Comparison of ENCODE assay signal across 19 mouse cellular contexts in the genomic region with DNA sequence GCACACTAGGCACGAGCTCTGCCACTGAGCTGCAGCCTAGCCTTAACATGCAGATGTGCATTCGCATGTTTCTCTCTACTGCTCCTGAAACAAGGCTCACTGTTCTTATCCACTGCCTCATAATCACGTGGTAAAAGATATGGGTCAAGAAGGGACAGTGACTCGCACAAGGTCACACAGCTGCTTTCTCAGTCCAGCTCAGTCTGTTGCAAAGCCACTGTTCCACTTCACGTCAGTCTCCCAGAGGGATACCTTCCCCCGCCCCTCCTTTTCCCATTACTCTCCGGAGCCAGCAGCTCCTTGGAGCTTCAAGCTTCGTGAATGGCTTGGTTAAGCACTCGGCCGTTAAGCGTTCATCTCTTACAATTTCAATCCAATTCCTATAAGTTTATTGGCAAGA. TPM values are rescaled to one million over a fixed set of nuclear protein-coding genes. Genes with fewer than 3 reads are reported as not detected.
DNase-seq lines count a peak whose midpoint lies in the region; ATAC-seq and TF ChIP-seq lines count a peak whose summit lies in the region.
"Had no signal": no experiment of that assay in that cellular context is flagged by ENCODE, and none has a peak within 500 bp of the region (broad histone marks: within the 10 kb centered on the region; RNA-seq: fewer than 3 reads in every experiment).

No protein-coding gene starts in this region.

- 0 out of 2 replicates have a peak, but pooled peaks have one; percentile 24 for ATAC-seq in neural tube, embryonic 13.5 days (ENCODE audit: low read depth)
- no peak for ATAC-seq in liver, embryonic 12.5 days

- TF ChIP-seq CTCF in gastrocnemius, adult 2 months (IDR thresholded peaks at IDR 0.05): no peak

- no peak overlapping the region for H3K9ac ChIP-seq in neural tube, embryonic 13.5 days
- no peak overlapping the region for H3K9ac ChIP-seq in liver, embryonic 12.5 days
- H3K9ac ChIP-seq: embryonic facial prominence, embryonic 15.5 days; kidney, embryonic 15.5 days had no signal

- no peak overlapping the region for H3K4me3 ChIP-seq in gastrocnemius, adult 2 months
- no peak overlapping the region for H3K4me3 ChIP-seq in neural tube, embryonic 13.5 days
- H3K4me3 ChIP-seq in liver, embryonic 12.5 days: no peak overlapping the region
- H3K4me3 ChIP-seq: embryonic facial prominence, embryonic 15.5 days; hindbrain, embryonic 10.5 days; kidney, embryonic 15.5 days had no signal

- no peaks in the 10 kb centered on the region for H3K9me3 ChIP-seq in neural tube, embryonic 13.5 days
- H3K9me3 ChIP-seq in liver, embryonic 12.5 days (replicated peaks): no peaks in the 10 kb centered on the region
- H3K9me3 ChIP-seq: embryonic facial prominence, embryonic 15.5 days; hindbrain, embryonic 10.5 days; kidney, embryonic 15.5 days had no signal

- H3K4me1 ChIP-seq in neural tube, embryonic 13.5 days (replicated peaks): peaks cover 20% of the 10 kb centered on the region
- no peaks in the 10 kb centered on the region; the same call in 1 of the 2 replicates for H3K4me1 ChIP-seq in liver, embryonic 12.5 days

- H3K36me3 ChIP-seq in neural tube, embryonic 13.5 days: peaks cover 29% of the 10 kb centered on the region
- peaks cover 8% of the 10 kb centered on the region for H3K36me3 ChIP-seq in liver, embryonic 12.5 days

- DNase-seq in adrenal gland, adult (ENCODE audit: inconsistent age in 2 of 2, low spot score in 1 of 2): peak; percentile 65 to 84
- no peak for DNase-seq in adrenal gland, postnatal 4 days (ENCODE audit: low spot score in 2 of 2)
- no peak for DNase-seq in gastrocnemius, adult 2 months
- no peak for DNase-seq in gastrocnemius, postnatal 4 days (ENCODE audit: low spot score in 2 of 2)
- no peak for DNase-seq in neural tube, embryonic 10.5 days (ENCODE audit: extremely low spot score, low spot score)
- no peak for DNase-seq in retina, postnatal 1 day
- DNase-seq: kidney, adult 11 months; kidney, postnatal 4 days; liver; right cerebral cortex, postnatal 14 days had no signal

- intact Hi-C loops in gastrocnemius, adult 2 months (cut with DNase I): no loop called here

- WGBS in neural tube, embryonic 13.5 days: 53% methylated on average over 11 of the region's 11 CpGs
- WGBS in liver, embryonic 12.5 days (ENCODE audit: insufficient replicate concordance): 71% methylated on average over 11 of the region's 11 CpGs

- H3K27me3 ChIP-seq in neural tube, embryonic 13.5 days: no peaks in the 10 kb centered on the region
- H3K27me3 ChIP-seq in liver, embryonic 12.5 days (replicated peaks): no peaks in the 10 kb centered on the region
- H3K27me3 ChIP-seq: embryonic facial prominence, embryonic 15.5 days; kidney, embryonic 15.5 days had no signal

- no peak overlapping the region for H3K4me2 ChIP-seq in neural tube, embryonic 13.5 days
- no peak overlapping the region for H3K4me2 ChIP-seq in liver, embryonic 12.5 days
- H3K4me2 ChIP-seq: embryonic facial prominence, embryonic 15.5 days; heart, embryonic 11.5 days; kidney, embryonic 15.5 days had no signal

- peak overlapping the region; percentile 77 for H3K27ac ChIP-seq in gastrocnemius, adult 2 months
- no peak overlapping the region for H3K27ac ChIP-seq in neural tube, embryonic 13.5 days (replicated peaks)
- H3K27ac ChIP-seq in liver, embryonic 12.5 days: no peak overlapping the region
- H3K27ac ChIP-seq: embryonic facial prominence, embryonic 15.5 days; hindbrain, embryonic 10.5 days; kidney, embryonic 15.5 days; macrophage had no signal

RNA-seq across cellular contexts. Expression of a gene that starts 15.9 kb away (rescaled TPM):
- 10 to 100 TPM; 45.4 to 45.7 TPM for total RNA-seq in adrenal gland, postnatal 4 days (2021)
- total RNA-seq in gastrocnemius, adult 2 months (2021): 10 to 100 TPM; 23.3 to 28.5 TPM
- 10 to 100 TPM; 15.3 to 21.0 TPM for total RNA-seq in gastrocnemius, postnatal 4 days (2021)
- 61.5 and 72.6 TPM in 2 replicates for polyA plus RNA-seq in neural tube, embryonic 13.5 days (2015; fragmentation: Nextera tagmentation; extraction: Ambion mirVana)
- 33.4 and 33.8 TPM in 2 replicates for polyA plus RNA-seq in liver, embryonic 12.5 days (2016; fragmentation: Nextera tagmentation; extraction: Ambion mirVana)

RNA-seq across cellular contexts. Expression of a gene that starts 16.3 kb away (rescaled TPM):
- 100 to 1,000 TPM; 558 to 634 TPM for total RNA-seq in adrenal gland, postnatal 4 days (2021)
- 1,000 to 10,000 TPM in 1 of 2 experiments, 100 to 1,000 TPM in 1; 837 to 1,167 TPM for total RNA-seq in gastrocnemius, adult 2 months (2021)
- 100 to 1,000 TPM; 632 to 697 TPM for total RNA-seq in gastrocnemius, postnatal 4 days (2021)
- polyA plus RNA-seq in neural tube, embryonic 13.5 days (2015; fragmentation: Nextera tagmentation; extraction: Ambion mirVana): 595 and 628 TPM in 2 replicates
- 698 and 713 TPM in 2 replicates for polyA plus RNA-seq in liver, embryonic 12.5 days (2016; fragmentation: Nextera tagmentation; extraction: Ambion mirVana)

RNA-seq across cellular contexts. Expression of a gene that starts 26.2 kb away (rescaled TPM):
- under 1 TPM; 0.20 to 0.50 TPM for total RNA-seq in adrenal gland, postnatal 4 days (2021)
- total RNA-seq in gastrocnemius, adult 2 months (2021): under 1 TPM; 0.17 to 0.18 TPM
- under 1 TPM; 0.39 to 0.47 TPM for total RNA-seq in gastrocnemius, postnatal 4 days (2021)
- 2.7 and 3.3 TPM in 2 replicates for polyA plus RNA-seq in neural tube, embryonic 13.5 days (2015; fragmentation: Nextera tagmentation; extraction: Ambion mirVana)
- polyA plus RNA-seq in liver, embryonic 12.5 days (2016; fragmentation: Nextera tagmentation; extraction: Ambion mirVana): 0.05 and 0.06 TPM in 2 replicates
- total RNA-seq: common myeloid progenitor, adult 5-6 weeks; granulocyte monocyte progenitor cell, adult 5-6 weeks had no signal

Comparison
In these comparisons a context has a peak if more than half of its experiments do, and no peak if none do; other contexts are left out.
1. DNase-seq: peak in adrenal gland, adult (2 of 2); none in adrenal gland, postnatal 4 days (0 of 2), gastrocnemius, adult 2 months (single experiment), gastrocnemius, postnatal 4 days (0 of 2), neural tube, embryonic 10.5 days (single experiment) and retina, postnatal 1 day (single experiment).